Mouse (Mus musculus): ENCODE results near the gene Krt24. TPM values are rescaled to one million over a fixed set of nuclear protein-coding genes. Genes with fewer than 3 reads are reported as not detected.

Gene Krt24
- polyA plus RNA-seq, 1 experiment, result not detected

- WGBS, result 4% methylated on average over 17 of the region's 17 CpGs
- no peak for TF ChIP-seq CTCF (IDR thresholded peaks at IDR 0.05; ENCODE audit: insufficient read depth, low read length)
- TF ChIP-seq POLR2A (IDR thresholded peaks at IDR 0.05; ENCODE audit: borderline replicate concordance, extremely low read depth, low read depth, low read length), result no peak
- DNase-seq, result no peak
- H3K4me3 ChIP-seq (replicated peaks; ENCODE audit: extremely low read depth, low read depth, low read length), result no peak within 1 kb of the TSS
- no peaks in the 10 kb centered on the region for H3K4me1 ChIP-seq (ENCODE audit: control insufficient read depth, insufficient read depth, low read length)
Measured at GRCm38 (mm10) chr11:99243820-99244374, 41.2 kb downstream of the Krt24 start, which contains the start of gene Krt222. Gene Krt222, minus strand, starts transcription at chr11:99244085.

- 40% methylated on average over 3 of the region's 3 CpGs for WGBS
- no peak for DNase-seq
Measured at GRCm38 (mm10) chr11:99243200-99243819, 41.8 kb downstream of the Krt24 start.

GRCm38 (mm10) chr11:99242056-99242455, 43.0 kb downstream of the Krt24 start:
- H3K4me1 ChIP-seq (ENCODE audit: control insufficient read depth, insufficient read depth, low read length), result no peaks in the 10 kb centered on the region
- TF ChIP-seq POLR2A (IDR thresholded peaks at IDR 0.05; ENCODE audit: borderline replicate concordance, extremely low read depth, low read depth, low read length) (no peak), CTCF (IDR thresholded peaks at IDR 0.05; ENCODE audit: insufficient read depth, low read length) (no peak)
- H3K4me3 ChIP-seq (replicated peaks; ENCODE audit: extremely low read depth, low read depth, low read length), result no peak overlapping the region
- no peak for DNase-seq
- WGBS, result 74% methylated on average over 5 of the region's 5 CpGs

More at GRCm38 (mm10) chr11:99243200-99243819, 41.8 kb downstream of the Krt24 start:
- Histone ChIP-seq H3K4me3 (replicated peaks; ENCODE audit: extremely low read depth, low read depth, low read length) (no peak overlapping the region), H3K4me1 (ENCODE audit: control insufficient read depth, insufficient read depth, low read length) (no peaks in the 10 kb centered on the region)
- TF ChIP-seq CTCF (IDR thresholded peaks at IDR 0.05; ENCODE audit: insufficient read depth, low read length) (no peak), POLR2A (IDR thresholded peaks at IDR 0.05; ENCODE audit: borderline replicate concordance, extremely low read depth, low read depth, low read length) (no peak)

GRCm38 (mm10) chr11:99238468-99238867, 46.6 kb downstream of the Krt24 start:
- TF ChIP-seq CTCF (IDR thresholded peaks at IDR 0.05; ENCODE audit: insufficient read depth, low read length), result no peak
- TF ChIP-seq POLR2A (IDR thresholded peaks at IDR 0.05; ENCODE audit: borderline replicate concordance, extremely low read depth, low read depth, low read length), result peak; percentile 7; the same call in 1 of the 2 replicates
- Histone ChIP-seq H3K4me1 (ENCODE audit: control insufficient read depth, insufficient read depth, low read length) (no peaks in the 10 kb centered on the region), H3K4me3 (replicated peaks; ENCODE audit: extremely low read depth, low read depth, low read length) (no peak overlapping the region)
- DNase-seq, result no peak
- 25% methylated on average over 14 of the region's 14 CpGs for WGBS

- TF ChIP-seq POLR2A (IDR thresholded peaks at IDR 0.05; ENCODE audit: borderline replicate concordance, extremely low read depth, low read depth, low read length) (no peak), CTCF (IDR thresholded peaks at IDR 0.05; ENCODE audit: insufficient read depth, low read length) (no peak)
- no peak for DNase-seq
- H3K4me1 ChIP-seq (ENCODE audit: control insufficient read depth, insufficient read depth, low read length), result peaks cover 11% of the 10 kb centered on the region
- peak overlapping the region; percentile 88 for H3K4me3 ChIP-seq (replicated peaks; ENCODE audit: extremely low read depth, low read depth, low read length)
- 24% methylated on average over 15 of the region's 15 CpGs for WGBS
Measured at GRCm38 (mm10) chr11:99231049-99231816, 53.8 kb downstream of the Krt24 start.

GRCm38 (mm10) chr11:99230261-99231048, 54.6 kb downstream of the Krt24 start, which contains the start of gene Smarce1:
Gene Smarce1, minus strand, starts transcription at chr11:99231017.
- H3K4me3 ChIP-seq (replicated peaks; ENCODE audit: extremely low read depth, low read depth, low read length), result peak within 1 kb of the TSS; percentile 88
- DNase-seq, result peak; percentile 86
- TF ChIP-seq POLR2A (IDR thresholded peaks at IDR 0.05; ENCODE audit: borderline replicate concordance, extremely low read depth, low read depth, low read length) (peak; percentile 37; the same call in 1 of the 2 replicates), CTCF (IDR thresholded peaks at IDR 0.05; ENCODE audit: insufficient read depth, low read length) (no peak)
- H3K4me1 ChIP-seq (ENCODE audit: control insufficient read depth, insufficient read depth, low read length), result peaks cover 11% of the 10 kb centered on the region
- under 1% methylated on average over 86 of the region's 87 CpGs for WGBS

Other genes starting within 250 kb of the Krt24 start
- 459 and 481 TPM in 2 replicates for gene Igfbp4, start 244.0 kb downstream of the Krt24 start, polyA plus RNA-seq (2012; rRNA removed)
- gene Tns4, start 196.0 kb downstream of the Krt24 start, polyA plus RNA-seq (2012; rRNA removed), result 2.9 and 4.9 TPM in 2 replicates
- 15.5 and 19.7 TPM in 2 replicates for gene Ccr7, start 130.2 kb downstream of the Krt24 start, polyA plus RNA-seq (2012; rRNA removed)
- 19.3 and 20.8 TPM in 2 replicates for gene Smarce1, start 54.2 kb downstream of the Krt24 start, polyA plus RNA-seq (2012; rRNA removed)
- 0.11 and 0.12 TPM in 2 replicates for gene Krt222, start 41.2 kb downstream of the Krt24 start, polyA plus RNA-seq (2012; rRNA removed)
- gene Krt25, start 37.7 kb upstream of the Krt24 start, polyA plus RNA-seq (2012; rRNA removed), result not detected in 2 replicates
- gene Krt26, start 52.7 kb upstream of the Krt24 start, polyA plus RNA-seq (2012; rRNA removed), result not detected in 2 replicates
- gene Krt27, start 65.8 kb upstream of the Krt24 start, polyA plus RNA-seq (2012; rRNA removed), result not detected in 2 replicates
- gene Krt28, start 89.6 kb upstream of the Krt24 start, polyA plus RNA-seq (2012; rRNA removed), result 0.11 and 0.15 TPM in 2 replicates
- gene Krt10, start 104.1 kb upstream of the Krt24 start, polyA plus RNA-seq (2012; rRNA removed), result 1.0 and 1.1 TPM in 2 replicates
- 0.06 TPM in 1 of 2 replicates, not detected in the other for gene Krt12, start 137.0 kb upstream of the Krt24 start, polyA plus RNA-seq (2012; rRNA removed)
- 0.72 TPM in 1 of 2 replicates, not detected in the other for gene Krt20, start 152.9 kb upstream of the Krt24 start, polyA plus RNA-seq (2012; rRNA removed)
- 20.2 and 26.1 TPM in 2 replicates for gene Krt23, start 207.9 kb upstream of the Krt24 start, polyA plus RNA-seq (2012; rRNA removed)
- gene Krt39, start 236.1 kb upstream of the Krt24 start, polyA plus RNA-seq (2012; rRNA removed), result not detected in 2 replicates